Mouse (Mus musculus) cerebellum, adult 18-20 months (tissue): ENCODE results near the gene Prlr.

Experiments used
- DNase-seq, 2 experiments: peaks; one replicate each; pipeline ENCODE4 v3.0.0; 2021

Prlr gene

GRCm38 (mm10) chr15:10338606-10339005, 161.6 kb downstream of the Prlr start:
- no peak for DNase-seq

- no peak for DNase-seq
These were observed 170.0 kb downstream of the Prlr start for GRCm38 (mm10) chr15:10347044-10347443.

GRCm38 (mm10) chr15:10358039-10358948, 181.3 kb downstream of the Prlr start, which contains the start of gene Agxt2:
Gene Agxt2, plus strand, starts transcription at chr15:10358532.
- no peak for DNase-seq

- no peak for DNase-seq
These were observed 189.3 kb downstream of the Prlr start for GRCm38 (mm10) chr15:10366331-10366730.

- DNase-seq: no peak
These were observed 198.4 kb downstream of the Prlr start for GRCm38 (mm10) chr15:10375404-10375803.

GRCm38 (mm10) chr15:10378338-10378959, 201.4 kb downstream of the Prlr start:
- no peak for DNase-seq

GRCm38 (mm10) chr15:10379757-10380458, 202.9 kb downstream of the Prlr start:
- DNase-seq: no peak

GRCm38 (mm10) chr15:10387263-10387662, 210.2 kb downstream of the Prlr start:
- no peak for DNase-seq
